Mouse (Mus musculus): Measurements from ENCODE around the gene Sprr2f. TPM values are rescaled to one million over a fixed set of nuclear protein-coding genes. Genes with fewer than 3 reads are reported as not detected.

Sprr2f gene
- polyA plus RNA-seq (2012; fragmentation: generic; extraction: Trizol) = not detected
- long read RNA-seq, experiment 1 = 0 reads
- long read RNA-seq, experiment 2 = 0 reads

DNA sequence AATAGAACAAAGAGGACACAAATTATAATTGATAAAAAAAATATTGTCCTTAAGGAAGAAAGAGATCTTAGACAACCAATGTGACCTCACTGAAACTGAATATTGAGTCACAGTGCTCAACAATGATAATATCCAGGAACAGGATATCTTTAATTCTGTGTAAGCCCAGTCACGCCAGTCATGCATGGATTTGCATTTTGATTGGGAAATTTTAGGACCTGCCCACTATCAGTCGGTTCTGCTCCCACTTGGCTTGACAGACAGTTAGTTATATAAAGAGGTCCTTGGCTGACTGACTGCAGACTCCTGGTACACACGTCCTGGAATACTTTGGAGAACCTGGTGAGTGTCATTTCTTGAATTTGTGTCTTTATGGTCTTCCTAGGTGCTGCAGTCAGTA lies at the start of gene Sprr2f:
Sprr2f (plus strand) TSS at position 301 of the 400 bp plus-strand sequence.
- no peaks in the 10 kb centered on the region for H3K79me3 ChIP-seq (ENCODE audit: low read depth)
- H3ac ChIP-seq (ENCODE audit: control insufficient read depth, insufficient read length, low read depth) = no peak within 1 kb of the TSS
- TF ChIP-seq MYOG (IDR thresholded peaks at IDR 0.05; ENCODE audit: control insufficient read depth, extremely low read depth, insufficient read length) = no peak
- no peak for TF ChIP-seq MYOD1 (IDR thresholded peaks at IDR 0.05; ENCODE audit: control insufficient read depth, insufficient read length, low read depth)
- no peak for TF ChIP-seq FOSL1 (IDR thresholded peaks at IDR 0.05; ENCODE audit: insufficient read depth, low read length, poor library complexity, severe bottlenecking)
- no peak for TF ChIP-seq MAX (IDR thresholded peaks at IDR 0.05)
- TF ChIP-seq CTCF (IDR thresholded peaks at IDR 0.05; ENCODE audit: control insufficient read depth, insufficient read depth, insufficient read length) = no peak
- no peak for TF ChIP-seq USF1 (IDR thresholded peaks at IDR 0.05; ENCODE audit: low read depth)
- TF ChIP-seq CEBPB (IDR thresholded peaks at IDR 0.05; ENCODE audit: low read depth) = no peak
- no peaks in the 10 kb centered on the region for H3K79me2 ChIP-seq (ENCODE audit: control insufficient read depth, insufficient read depth)
- H3K36me3 ChIP-seq (ENCODE audit: control insufficient read depth, insufficient read depth) = no peaks in the 10 kb centered on the region
- no peaks in the 10 kb centered on the region for H3K27me3 ChIP-seq (ENCODE audit: control insufficient read depth, insufficient read depth, insufficient read length)
- H3K4me3 ChIP-seq (ENCODE audit: insufficient read depth, poor library complexity, severe bottlenecking) = no peak within 1 kb of the TSS

- no peaks in the 10 kb centered on the region for H3K27me3 ChIP-seq (ENCODE audit: control insufficient read depth, insufficient read depth, insufficient read length)
- TF ChIP-seq USF1 (IDR thresholded peaks at IDR 0.05; ENCODE audit: low read depth) (no peak), CTCF (IDR thresholded peaks at IDR 0.05; ENCODE audit: control insufficient read depth, insufficient read depth, insufficient read length) (no peak), MYOD1 (IDR thresholded peaks at IDR 0.05; ENCODE audit: control insufficient read depth, insufficient read length, low read depth) (no peak), MAX (IDR thresholded peaks at IDR 0.05) (no peak), MYOG (IDR thresholded peaks at IDR 0.05; ENCODE audit: control insufficient read depth, extremely low read depth, insufficient read length) (no peak), FOSL1 (IDR thresholded peaks at IDR 0.05; ENCODE audit: insufficient read depth, low read length, poor library complexity, severe bottlenecking) (no peak), CEBPB (IDR thresholded peaks at IDR 0.05; ENCODE audit: low read depth) (no peak)
- no peaks in the 10 kb centered on the region for H3K79me3 ChIP-seq (ENCODE audit: low read depth)
- no peaks in the 10 kb centered on the region for H3K36me3 ChIP-seq (ENCODE audit: control insufficient read depth, insufficient read depth)
- H3K4me3 ChIP-seq (ENCODE audit: insufficient read depth, poor library complexity, severe bottlenecking) = no peak within 1 kb of the TSS
- H3ac ChIP-seq (ENCODE audit: control insufficient read depth, insufficient read length, low read depth) = no peak within 1 kb of the TSS
- no peaks in the 10 kb centered on the region for H3K79me2 ChIP-seq (ENCODE audit: control insufficient read depth, insufficient read depth)
Observed at GRCm38 (mm10) chr3:92316320-92316719, 48.7 kb upstream of the Sprr2f start, which contains the start of gene Sprr2b. TSS of gene Sprr2b (plus strand) at chr3:92316620.

GRCm38 (mm10) chr3:92317384-92317783 lies 47.6 kb upstream of the Sprr2f start:
- no peaks in the 10 kb centered on the region for H3K79me2 ChIP-seq (ENCODE audit: control insufficient read depth, insufficient read depth)
- TF ChIP-seq MAX (IDR thresholded peaks at IDR 0.05) (no peak), MYOD1 (IDR thresholded peaks at IDR 0.05; ENCODE audit: control insufficient read depth, insufficient read length, low read depth) (no peak), MYOG (IDR thresholded peaks at IDR 0.05; ENCODE audit: control insufficient read depth, extremely low read depth, insufficient read length) (no peak), CTCF (IDR thresholded peaks at IDR 0.05; ENCODE audit: control insufficient read depth, insufficient read depth, insufficient read length) (no peak)
- H3K79me3 ChIP-seq (ENCODE audit: low read depth) = no peaks in the 10 kb centered on the region
- H3K4me3 ChIP-seq (ENCODE audit: insufficient read depth, poor library complexity, severe bottlenecking) = no peak overlapping the region
- H3K27me3 ChIP-seq (ENCODE audit: control insufficient read depth, insufficient read depth, insufficient read length) = no peaks in the 10 kb centered on the region
- no peaks in the 10 kb centered on the region for H3K36me3 ChIP-seq (ENCODE audit: control insufficient read depth, insufficient read depth)
- H3ac ChIP-seq (ENCODE audit: control insufficient read depth, insufficient read length, low read depth) = no peak overlapping the region

DNA sequence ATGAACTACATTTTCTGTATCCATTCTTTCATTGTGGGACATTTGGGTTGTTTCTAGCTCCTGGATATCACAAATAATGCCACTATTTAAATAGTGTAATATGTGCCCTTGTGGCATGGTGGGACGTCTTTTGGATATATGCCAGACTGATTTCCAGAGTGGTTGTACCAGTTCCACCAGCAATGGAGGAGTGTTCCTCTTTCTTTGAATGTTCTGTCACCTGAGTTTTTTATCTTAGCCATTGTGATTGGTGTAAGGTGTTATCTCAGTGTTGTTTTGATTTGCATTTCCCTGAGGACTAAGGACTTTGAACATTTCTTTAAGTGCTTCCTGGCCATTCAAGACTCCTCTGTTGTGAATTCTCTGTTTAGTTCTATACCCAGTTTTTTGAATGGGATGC lies 28.7 kb upstream of the Sprr2f start:
- H3K79me2 ChIP-seq (ENCODE audit: control insufficient read depth, insufficient read depth) = no peaks in the 10 kb centered on the region
- H3K79me3 ChIP-seq (ENCODE audit: low read depth) = no peaks in the 10 kb centered on the region
- no peaks in the 10 kb centered on the region for H3K27me3 ChIP-seq (ENCODE audit: control insufficient read depth, insufficient read depth, insufficient read length)
- no peak overlapping the region for H3ac ChIP-seq (ENCODE audit: control insufficient read depth, insufficient read length, low read depth)
- no peak overlapping the region for H3K4me3 ChIP-seq (ENCODE audit: insufficient read depth, poor library complexity, severe bottlenecking)
- TF ChIP-seq CTCF (IDR thresholded peaks at IDR 0.05; ENCODE audit: control insufficient read depth, insufficient read depth, insufficient read length) (no peak), CEBPB (IDR thresholded peaks at IDR 0.05; ENCODE audit: low read depth) (no peak), MYOD1 (IDR thresholded peaks at IDR 0.05; ENCODE audit: control insufficient read depth, insufficient read length, low read depth) (no peak), MAX (IDR thresholded peaks at IDR 0.05) (no peak), FOSL1 (IDR thresholded peaks at IDR 0.05; ENCODE audit: insufficient read depth, low read length, poor library complexity, severe bottlenecking) (no peak), MYOG (IDR thresholded peaks at IDR 0.05; ENCODE audit: control insufficient read depth, extremely low read depth, insufficient read length) (no peak), USF1 (IDR thresholded peaks at IDR 0.05; ENCODE audit: low read depth) (no peak)
- no peaks in the 10 kb centered on the region for H3K36me3 ChIP-seq (ENCODE audit: control insufficient read depth, insufficient read depth)

DNA sequence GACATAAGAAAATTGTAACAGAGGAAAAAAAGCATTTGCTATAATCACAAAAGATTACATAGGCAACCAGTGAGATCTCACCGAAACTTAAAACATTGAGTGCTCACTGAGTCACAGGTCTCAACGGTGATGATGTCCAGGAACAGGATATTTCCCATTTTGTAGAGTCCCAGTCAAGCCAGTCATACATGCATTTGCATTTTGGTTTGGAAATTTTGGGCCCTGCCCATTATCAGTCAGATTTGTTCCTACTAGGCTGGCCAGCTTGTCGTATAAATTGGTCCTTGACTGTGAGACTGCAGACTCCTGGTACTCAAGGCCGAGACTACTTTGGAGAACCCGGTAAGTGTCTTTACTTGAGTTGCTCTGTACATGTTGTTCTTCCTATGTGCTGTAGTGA lies 26.1 kb upstream of the Sprr2f start, which contains the start of gene Sprr2d:
Sprr2d (plus strand) TSS at position 301 of the 400 bp plus-strand sequence.
- no peak within 1 kb of the TSS for H3K4me3 ChIP-seq (ENCODE audit: insufficient read depth, poor library complexity, severe bottlenecking)
- TF ChIP-seq MAX (IDR thresholded peaks at IDR 0.05) (no peak), FOSL1 (IDR thresholded peaks at IDR 0.05; ENCODE audit: insufficient read depth, low read length, poor library complexity, severe bottlenecking) (no peak), MYOG (IDR thresholded peaks at IDR 0.05; ENCODE audit: control insufficient read depth, extremely low read depth, insufficient read length) (no peak), CEBPB (IDR thresholded peaks at IDR 0.05; ENCODE audit: low read depth) (no peak), CTCF (IDR thresholded peaks at IDR 0.05; ENCODE audit: control insufficient read depth, insufficient read depth, insufficient read length) (no peak), MYOD1 (IDR thresholded peaks at IDR 0.05; ENCODE audit: control insufficient read depth, insufficient read length, low read depth) (no peak), USF1 (IDR thresholded peaks at IDR 0.05; ENCODE audit: low read depth) (no peak)
- H3ac ChIP-seq (ENCODE audit: control insufficient read depth, insufficient read length, low read depth) = no peak within 1 kb of the TSS

GRCm38 (mm10) chr3:92351843-92352242 lies 13.1 kb upstream of the Sprr2f start, which contains the start of gene Sprr2e:
TSS of gene Sprr2e (plus strand) at chr3:92352143.
- H3K4me3 ChIP-seq (ENCODE audit: insufficient read depth, poor library complexity, severe bottlenecking) = no peak within 1 kb of the TSS
- TF ChIP-seq FOSL1 (IDR thresholded peaks at IDR 0.05; ENCODE audit: insufficient read depth, low read length, poor library complexity, severe bottlenecking) = no peak
- no peak for TF ChIP-seq CTCF (IDR thresholded peaks at IDR 0.05; ENCODE audit: control insufficient read depth, insufficient read depth, insufficient read length)
- no peak for TF ChIP-seq MAX (IDR thresholded peaks at IDR 0.05)
- TF ChIP-seq USF1 (IDR thresholded peaks at IDR 0.05; ENCODE audit: low read depth) = no peak
- no peak for TF ChIP-seq CEBPB (IDR thresholded peaks at IDR 0.05; ENCODE audit: low read depth)
- TF ChIP-seq MYOG (IDR thresholded peaks at IDR 0.05; ENCODE audit: control insufficient read depth, extremely low read depth, insufficient read length) = no peak
- TF ChIP-seq MYOD1 (IDR thresholded peaks at IDR 0.05; ENCODE audit: control insufficient read depth, insufficient read length, low read depth) = no peak
- H3K79me3 ChIP-seq (ENCODE audit: low read depth) = no peaks in the 10 kb centered on the region

More for the DNA sequence above, 26.1 kb upstream of the Sprr2f start, which contains the start of gene Sprr2d:
- no peaks in the 10 kb centered on the region for H3K36me3 ChIP-seq (ENCODE audit: control insufficient read depth, insufficient read depth)
- H3K79me2 ChIP-seq (ENCODE audit: control insufficient read depth, insufficient read depth) = no peaks in the 10 kb centered on the region
- H3K79me3 ChIP-seq (ENCODE audit: low read depth) = no peaks in the 10 kb centered on the region
- no peaks in the 10 kb centered on the region for H3K27me3 ChIP-seq (ENCODE audit: control insufficient read depth, insufficient read depth, insufficient read length)

More at GRCm38 (mm10) chr3:92351843-92352242, 13.1 kb upstream of the Sprr2f start, which contains the start of gene Sprr2e:
- no peaks in the 10 kb centered on the region for H3K36me3 ChIP-seq (ENCODE audit: control insufficient read depth, insufficient read depth)
- no peak within 1 kb of the TSS for H3ac ChIP-seq (ENCODE audit: control insufficient read depth, insufficient read length, low read depth)
- H3K27me3 ChIP-seq (ENCODE audit: control insufficient read depth, insufficient read depth, insufficient read length) = no peaks in the 10 kb centered on the region
- H3K79me2 ChIP-seq (ENCODE audit: control insufficient read depth, insufficient read depth) = no peaks in the 10 kb centered on the region

Data from C2C12 (cell line).